In genomic region chr4:107561056-107561455, GRCm38 (mm10) we compare ENCODE assay signal across 6 mouse cellular contexts.
"Had no signal": no experiment of that assay in that cellular context is flagged by ENCODE, and none has a peak within 500 bp of the region (broad histone marks: within the 10 kb centered on the region; RNA-seq: fewer than 3 reads in every experiment).

No protein-coding gene starts in this region.

- DNase-seq: kidney, adult 18-20 months; left cerebral cortex, postnatal 4 days; liver, embryonic 13.5 days; liver, postnatal 0 days; lung, postnatal 14 days; thymus, postnatal 4 days had no signal
